Mouse (Mus musculus) left cerebral cortex, adult 2 months (tissue): Measurements from ENCODE around the gene Lcn10. TPM values are rescaled to one million over a fixed set of nuclear protein-coding genes. Genes with fewer than 3 reads are reported as not detected.
A peak's percentile ranks its signal among the peaks of the same experiment; 100 is the strongest.
"Not testable (repeated sequence)": the region's sequence is repeated elsewhere in the genome, so short reads cannot be mapped to it uniquely, and the experiment has no call there.

ENCODE experiments used
- DNase-seq, 2 experiments: peaks; one replicate each; pipeline ENCODE4 v3.0.0; 2021 to 2022; ENCODE audit warnings: low spot score in 2 of 2, mixed read lengths in 1 of 2; ENCODE audit errors: extremely low spot score in 1 of 2
- H3K27ac ChIP-seq: fragments of 200-600 bp; 2 replicates; pipeline ENCODE4 v1.8.1; 2022
- H3K4me3 ChIP-seq: fragments of 200-600 bp; 2 replicates; pipeline ENCODE4 v1.8.1; 2022
- CTCF ChIP-seq: fragments of 200-600 bp; IDR thresholded peaks from 2 replicates; pipeline ENCODE4 v1.8.1; 2022; ENCODE audit warnings: antibody characterized with exemption, mild to moderate bottlenecking, moderate library complexity
- intact Hi-C: fragments of 180-260 bp; cut with DNase I; formaldehyde crosslinking; loops from one replicate; pipeline ENCODE4 v1.15.1; 2025
- total RNA-seq, 2 experiments: library from RNA; stranded (reverse); gene quantifications; 2 replicates each; pipeline ENCODE4 v1.2.3; 2021

Lcn10 gene
- total RNA-seq, 2 experiments from 2014 or later = not detected

DNA sequence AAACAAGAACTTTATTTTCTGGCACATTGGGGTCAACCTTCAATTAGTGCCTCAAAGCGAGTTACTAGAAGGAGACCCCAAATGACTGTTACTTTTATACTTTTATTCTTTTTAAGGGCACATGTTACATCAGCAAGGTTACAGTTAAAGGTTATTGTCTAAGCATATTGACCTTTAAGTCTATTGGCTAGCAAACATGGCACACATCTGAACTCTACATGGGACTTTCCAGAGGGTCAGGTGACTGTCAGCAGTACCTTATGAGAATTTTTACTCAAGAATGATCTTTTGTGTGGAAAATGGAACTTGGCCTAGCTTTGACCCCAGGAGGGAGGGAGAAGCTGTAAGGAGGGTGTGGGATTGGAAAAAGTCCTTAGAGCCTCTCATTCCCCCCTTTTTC lies 16.0 kb upstream of the Lcn10 start:
- no peak for DNase-seq
- H3K27ac ChIP-seq = no peak overlapping the region
- no peak for TF ChIP-seq CTCF
- H3K4me3 ChIP-seq = no peak overlapping the region
- intact Hi-C loops = no loop called here

GRCm38 (mm10) chr2:25676486-25676885 lies 6.0 kb upstream of the Lcn10 start, which contains the start of gene Lcn6:
Gene Lcn6 (plus strand): TSS chr2:25676786.
- no peak for DNase-seq
- Histone ChIP-seq H3K27ac (no peak within 1 kb of the TSS), H3K4me3 (no peak within 1 kb of the TSS)
- intact Hi-C loops = no loop called here
- TF ChIP-seq CTCF = no peak

DNA sequence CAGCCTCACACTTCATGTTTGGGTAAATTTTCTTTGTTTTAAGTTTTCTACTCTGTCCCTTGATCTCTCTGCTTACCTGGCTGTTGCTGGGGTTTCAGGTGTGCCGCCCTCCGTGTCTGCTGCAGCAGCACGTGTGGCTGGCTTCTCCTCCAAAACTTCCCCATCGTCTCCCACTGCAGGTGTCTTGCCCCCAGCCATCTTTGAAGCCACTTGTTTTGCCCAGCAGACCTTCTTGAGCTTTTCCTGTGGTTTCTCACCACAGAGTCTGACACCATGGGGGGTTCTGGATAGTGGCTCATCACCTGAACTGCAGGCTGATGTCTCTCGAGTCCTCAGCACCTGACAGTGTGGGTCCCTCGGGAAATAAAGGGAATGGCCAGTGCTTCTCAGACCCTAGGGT lies 3.0 kb upstream of the Lcn10 start:
- TF ChIP-seq CTCF = no peak
- intact Hi-C loops = no loop called here
- no peak for DNase-seq
- Histone ChIP-seq H3K27ac (no peak overlapping the region), H3K4me3 (no peak overlapping the region)

DNA sequence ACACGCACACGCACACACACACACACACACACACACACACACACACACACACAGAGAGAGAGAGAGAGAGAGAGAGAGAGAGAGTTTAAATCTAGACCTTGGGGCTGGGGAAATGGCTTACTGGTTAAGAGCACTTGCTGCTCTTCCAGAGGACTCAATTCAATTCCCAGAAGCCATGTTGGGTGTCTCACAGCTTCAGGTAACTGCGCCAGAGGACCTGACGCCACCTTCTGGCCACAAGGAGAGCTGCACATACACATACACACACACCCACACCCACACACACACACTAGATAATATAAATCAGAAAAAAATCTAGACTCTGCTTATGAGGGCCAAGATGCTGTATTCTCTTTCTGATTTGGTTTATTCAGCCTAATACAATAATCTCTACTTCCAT lies 4.4 kb downstream of the Lcn10 start:
- no peak overlapping the region for H3K4me3 ChIP-seq
- no peak overlapping the region for H3K27ac ChIP-seq
- TF ChIP-seq CTCF = no peak
- intact Hi-C loops = no loop called here
- DNase-seq = no peak

GRCm38 (mm10) chr2:25694605-25695004 lies 12.1 kb downstream of the Lcn10 start:
- DNase-seq = peak; percentile 28 to 61
- no peak overlapping the region for H3K27ac ChIP-seq
- H3K4me3 ChIP-seq = no peak overlapping the region
- peak; percentile 88 for TF ChIP-seq CTCF
- intact Hi-C loops = no loop called here

DNA sequence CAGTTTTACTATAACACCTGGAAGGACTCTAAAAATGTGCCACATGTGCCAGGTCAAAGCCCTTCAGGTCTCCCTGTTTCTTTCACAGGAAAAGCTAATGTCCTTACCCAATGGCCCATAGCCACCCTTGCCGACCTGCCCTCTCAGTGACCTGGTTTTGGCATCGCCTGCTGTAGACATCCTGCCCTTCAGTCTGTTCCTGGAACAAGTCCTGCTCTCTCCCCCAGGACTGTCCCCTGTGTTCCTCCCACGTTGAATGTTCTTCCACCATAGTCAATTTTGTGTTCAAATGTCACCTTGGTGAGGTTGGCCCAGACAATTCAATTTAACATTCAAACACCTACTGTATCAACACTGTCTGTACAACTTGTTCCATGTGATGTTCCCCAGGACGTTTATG lies 14.4 kb downstream of the Lcn10 start:
- no peak overlapping the region for H3K4me3 ChIP-seq
- intact Hi-C loops = no loop called here
- no peak for DNase-seq
- no peak overlapping the region for H3K27ac ChIP-seq
- TF ChIP-seq CTCF = no peak

GRCm38 (mm10) chr2:25698696-25699095 lies 16.2 kb downstream of the Lcn10 start:
- Histone ChIP-seq H3K4me3 (no peak overlapping the region), H3K27ac (no peak overlapping the region)
- no peak for DNase-seq
- intact Hi-C loops = no loop called here
- no peak for TF ChIP-seq CTCF

DNA sequence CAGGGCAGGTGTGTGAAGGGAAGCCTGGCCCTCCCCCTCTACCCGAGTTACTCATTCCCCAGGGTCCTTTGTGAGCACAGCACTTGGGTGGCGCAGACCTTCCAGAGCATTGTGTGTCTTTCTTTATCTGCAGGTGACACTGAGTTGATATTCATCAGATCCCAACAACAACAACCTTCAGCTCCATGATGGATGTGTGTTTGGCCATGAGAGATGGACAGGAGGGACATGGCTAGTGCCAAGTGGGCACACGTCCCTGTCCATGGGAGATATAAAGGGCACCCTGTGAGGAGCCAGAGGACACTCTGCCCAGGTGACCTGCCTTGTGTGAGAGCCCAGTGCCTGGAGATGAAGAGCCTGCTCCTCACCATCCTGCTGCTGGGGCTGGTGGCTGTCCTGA lies 17.2 kb downstream of the Lcn10 start, which contains the start of gene Obp2a:
Gene Obp2a, plus strand, starts transcription at position 301 of the 400 bp plus-strand sequence.
- intact Hi-C loops = not testable (repeated sequence)

GRCm38 (mm10) chr2:25701001-25701400 lies 18.5 kb downstream of the Lcn10 start:
- no peak overlapping the region for H3K4me3 ChIP-seq
- DNase-seq = no peak
- intact Hi-C loops = no loop called here
- TF ChIP-seq CTCF = no peak
- H3K27ac ChIP-seq = no peak overlapping the region

More for the DNA sequence above, 17.2 kb downstream of the Lcn10 start, which contains the start of gene Obp2a:
- not testable (repeated sequence) for H3K27ac ChIP-seq, H3K4me3 ChIP-seq, DNase-seq

DNA sequence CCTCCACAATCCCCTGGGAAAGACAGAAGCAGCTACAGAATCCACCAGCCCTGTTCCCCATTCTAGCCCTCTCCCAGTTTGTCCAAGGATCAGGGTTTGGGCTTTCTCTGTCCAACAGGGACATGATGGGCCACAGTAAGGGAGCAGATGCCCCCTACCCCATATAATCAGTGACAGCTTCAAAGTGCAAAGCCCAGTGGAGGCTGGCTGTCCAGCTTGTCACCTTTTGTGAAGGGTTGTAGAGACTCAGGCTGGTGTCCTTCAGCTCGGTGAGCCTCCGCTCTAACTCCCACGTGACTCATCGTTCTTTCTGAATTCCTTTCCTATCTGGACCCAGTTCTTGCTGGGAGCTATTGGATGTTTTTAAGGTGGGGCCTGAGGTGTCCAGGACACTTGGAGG lies 21.2 kb downstream of the Lcn10 start:
- DNase-seq = no peak
- Histone ChIP-seq H3K4me3 (no peak overlapping the region), H3K27ac (no peak overlapping the region)
- no peak for TF ChIP-seq CTCF
- intact Hi-C loops = no loop called here

GRCm38 (mm10) chr2:25706643-25707481 lies 24.3 kb downstream of the Lcn10 start, which contains the start of gene Bmyc:
Gene Bmyc (plus strand): TSS chr2:25706739.
- peak within 1 kb of the TSS; percentile 60 for H3K4me3 ChIP-seq
- peak; percentile 86 to 88 for DNase-seq
- H3K27ac ChIP-seq = peak within 1 kb of the TSS; percentile 93
- TF ChIP-seq CTCF = peak; percentile 62
- intact Hi-C loops = loop anchor here (5.0 kb wide), 2 partner anchors 275 to 315 kb away; partner anchors contain the start of genes Camsap1 and Ubac1

DNA sequence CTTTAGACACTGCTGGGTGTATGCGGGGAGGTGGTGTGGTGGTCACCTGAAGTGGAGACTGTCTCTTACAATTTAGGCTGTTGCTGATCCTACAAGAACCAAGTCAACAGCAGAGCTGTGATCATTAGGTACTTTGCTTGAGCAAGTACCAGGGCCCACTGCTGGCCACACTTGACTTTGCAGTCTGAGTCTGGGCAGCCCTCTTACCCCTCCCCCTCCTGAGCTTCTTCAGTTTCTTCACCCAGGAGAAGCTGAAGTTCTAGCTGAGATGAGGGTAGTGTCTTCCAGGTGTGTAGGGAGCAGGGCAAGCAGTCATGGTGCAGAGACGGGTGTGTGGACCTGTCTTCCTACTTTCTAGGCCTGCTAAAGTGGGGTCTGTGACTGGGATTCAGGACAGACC lies 25.6 kb downstream of the Lcn10 start:
- peak overlapping the region; percentile 93; the same call in 1 of the 2 replicates for H3K27ac ChIP-seq
- intact Hi-C loops = loop anchor here (2.0 to 5.0 kb wide), 3 partner anchors 47 to 314 kb away; partner anchors contain the start of genes Camsap1 and Ubac1

GRCm38 (mm10) chr2:25709056-25709455 lies 26.5 kb downstream of the Lcn10 start:
- intact Hi-C loops = loop anchor here (2.0 to 5.0 kb wide), 3 partner anchors 46 to 313 kb away; partner anchors contain the start of genes Camsap1 and Ubac1
- DNase-seq = not testable (repeated sequence)

More for the DNA sequence above, 25.6 kb downstream of the Lcn10 start:
- TF ChIP-seq CTCF = peak; percentile 48
- DNase-seq = peak; percentile 31 to 35
- H3K4me3 ChIP-seq = peak overlapping the region; percentile 60

GRCm38 (mm10) chr2:25709791-25710190 lies 27.3 kb downstream of the Lcn10 start:
- intact Hi-C loops = loop anchor here (2.0 to 5.0 kb wide), 3 partner anchors 45 to 313 kb away; partner anchors contain the start of genes Camsap1 and Ubac1
- H3K4me3 ChIP-seq, H3K27ac ChIP-seq, DNase-seq: not testable (repeated sequence)

More at GRCm38 (mm10) chr2:25709056-25709455, 26.5 kb downstream of the Lcn10 start:
- H3K27ac ChIP-seq, H3K4me3 ChIP-seq: not testable (repeated sequence)

DNA sequence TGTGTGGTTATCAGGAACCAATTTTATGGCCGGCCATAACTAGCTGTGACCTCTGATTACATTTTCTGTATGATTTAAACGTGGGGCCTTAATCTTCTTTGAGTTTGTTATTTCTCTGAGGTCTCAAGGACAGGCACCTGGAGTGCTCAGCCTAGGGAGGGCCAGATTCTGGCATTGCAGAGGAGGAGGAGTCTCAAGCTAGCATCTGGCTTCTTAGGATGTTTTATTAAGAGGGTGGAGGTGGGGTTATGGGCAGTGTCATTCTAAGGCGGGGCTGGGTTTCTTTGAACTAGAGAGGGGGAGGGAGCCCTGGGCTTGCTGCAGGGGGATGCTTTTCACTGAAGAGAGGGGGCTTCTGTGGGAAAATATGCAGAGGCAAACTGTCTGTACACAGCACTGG lies 29.1 kb downstream of the Lcn10 start:
- intact Hi-C loops, H3K4me3 ChIP-seq, DNase-seq, H3K27ac ChIP-seq: not testable (repeated sequence)
